Comparison of ENCODE assay signal across 17 mouse cellular contexts in the genomic region with DNA sequence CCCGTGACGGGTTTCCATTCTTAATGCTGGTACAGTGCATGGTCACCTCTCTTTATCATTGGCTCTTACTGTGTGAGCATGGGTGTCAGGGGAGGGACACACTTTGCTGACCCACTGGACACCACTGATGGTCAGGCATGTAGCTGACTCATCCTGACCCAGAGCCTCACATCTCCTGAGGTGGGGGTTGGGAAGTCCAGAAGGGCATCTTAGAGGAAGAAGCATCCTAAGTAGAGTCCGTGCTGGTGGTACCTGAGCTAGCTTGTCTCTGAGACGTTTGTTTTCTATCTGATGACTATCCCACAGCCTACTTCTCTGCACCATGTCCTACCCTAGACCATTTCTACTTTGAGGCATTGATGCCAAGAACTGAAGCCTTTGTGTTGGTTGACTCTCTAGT.
"Had no signal": no experiment of that assay in that cellular context is flagged by ENCODE, and none has a peak within 500 bp of the region (broad histone marks: within the 10 kb centered on the region; RNA-seq: fewer than 3 reads in every experiment).

No protein-coding gene starts in this region.

- H3K9me3 ChIP-seq: limb, embryonic 12.5 days; limb, embryonic 15.5 days; liver, embryonic 12.5 days; liver, embryonic 15.5 days had no signal

- H3K4me2 ChIP-seq: limb, embryonic 12.5 days; limb, embryonic 15.5 days; liver, embryonic 12.5 days; liver, embryonic 15.5 days had no signal

- DNase-seq: kidney, adult 2 months; kidney, postnatal 25 days; left cerebral cortex, postnatal 4 days; lung, adult 2 months; lung, postnatal 14 days; lung, postnatal 4 days; midbrain, embryonic 14.5 days; spleen, adult 18-20 months; thymus, adult 2 months; thymus, postnatal 14 days; thymus, postnatal 4 days had no signal

- H3K36me3 ChIP-seq: liver, embryonic 15.5 days had no signal

- H3K27me3 ChIP-seq: limb, embryonic 12.5 days; limb, embryonic 15.5 days; liver, embryonic 12.5 days; liver, embryonic 15.5 days had no signal

- H3K4me3 ChIP-seq: limb, embryonic 12.5 days; limb, embryonic 15.5 days; liver, embryonic 12.5 days; liver, embryonic 15.5 days had no signal

- H3K4me1 ChIP-seq: liver, embryonic 15.5 days had no signal

- H3K9ac ChIP-seq: limb, embryonic 12.5 days; limb, embryonic 15.5 days; liver, embryonic 12.5 days; liver, embryonic 15.5 days had no signal

- H3K27ac ChIP-seq: kidney, postnatal 0 days; limb, embryonic 12.5 days; limb, embryonic 15.5 days; liver, embryonic 12.5 days; liver, embryonic 15.5 days had no signal

- ATAC-seq: intestine, postnatal 0 days; liver, embryonic 12.5 days had no signal
